Mouse (Mus musculus) MEL (cell line): ENCODE results near the gene Zfp318.

Experiments used
- CTCF ChIP-seq, 3 experiments: IDR thresholded peaks in 2 of 3; conservative IDR thresholded peaks in 1 of 3; 2 replicates each; pipeline ENCODE4 v1.5.1; 2011 to 2012; ENCODE audit warnings: low read length in 3 of 3, low read depth in 2 of 3, mild to moderate bottlenecking in 2 of 3, improper control_type of control experiment in 1 of 3, inconsistent platforms in 1 of 3, mixed read lengths in 1 of 3, moderate library complexity in 1 of 3; ENCODE audit not compliant: control insufficient read depth in 1 of 3, insufficient read depth in 1 of 3, poor library complexity in 1 of 3, severe bottlenecking in 1 of 3
- HCFC1 ChIP-seq: IDR thresholded peaks from 2 replicates; pipeline ENCODE4 v1.6.1; 2012; ENCODE audit warnings: low read depth, mild to moderate bottlenecking, inconsistent platforms, low read length, improper control_type of control experiment, moderate library complexity
- USF1 ChIP-seq: IDR thresholded peaks from 2 replicates; pipeline ENCODE4 v1.6.1; 2014; ENCODE audit warnings: low read depth, mild to moderate bottlenecking, inconsistent platforms, low read length, improper control_type of control experiment, moderate library complexity

GRCm38 (mm10) chr17:46418628-46419027 lies 35.1 kb downstream of the Zfp318 start:
- TF ChIP-seq HCFC1 (no peak), CTCF (IDR thresholded peaks at IDR 0.05 in 2 of 3, conservative IDR thresholded peaks at IDR 0.05 in 1 of 3; ENCODE audit: control insufficient read depth in 1 of 3, insufficient read depth in 1 of 3, low read depth in 2 of 3, low read length in 3 of 3, poor library complexity in 1 of 3, severe bottlenecking in 1 of 3) (no peak), USF1 (no peak)
